Mouse (Mus musculus): ENCODE results near the gene Grk6.

DNA sequence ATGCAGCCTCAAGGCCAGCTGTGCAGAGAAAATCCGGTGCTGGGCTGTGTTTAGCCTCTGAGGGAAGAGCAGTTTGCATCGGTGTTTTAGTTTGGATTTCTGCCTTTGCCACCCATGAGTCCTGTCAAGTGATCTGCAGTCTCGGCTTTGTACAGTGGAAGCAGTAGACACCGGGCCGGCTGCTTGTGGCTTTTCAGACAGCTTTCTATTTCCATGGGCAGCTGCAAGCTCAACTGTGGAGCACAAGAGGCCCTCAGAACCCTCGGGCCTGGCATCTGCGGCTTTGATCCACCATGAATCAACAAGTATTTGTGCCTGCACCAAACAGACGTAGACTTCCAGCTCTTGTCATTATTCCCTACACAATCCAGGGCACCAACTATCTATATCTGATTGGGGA, 57.5 kb downstream of the Grk6 start:
- TF ChIP-seq CTCF (IDR thresholded peaks at IDR 0.05; ENCODE audit: low read depth, low read length) = no peak
- TF ChIP-seq POLR2A (IDR thresholded peaks at IDR 0.05; ENCODE audit: extremely low read depth, insufficient read depth, low read length) = no peak

Measured in liver, adult 2 months (tissue).